Mouse (Mus musculus) small intestine, adult 2 months (tissue): ENCODE data around the gene Sh3pxd2a.

Source experiments
- CTCF ChIP-seq: fragments of 200-500 bp; IDR thresholded peaks from 2 replicates; pipeline ENCODE4 v1.5.1; 2012; ENCODE audit warnings: low read depth, mild to moderate bottlenecking, control low read depth, inconsistent platforms, low read length, moderate library complexity, mixed read lengths; ENCODE audit not compliant: insufficient replicate concordance, insufficient read length; ENCODE audit errors: extremely low read depth
- POLR2A ChIP-seq: fragments of 200-500 bp; IDR thresholded peaks from 2 replicates; pipeline ENCODE4 v1.6.1; 2012; ENCODE audit warnings: low read depth, mild to moderate bottlenecking, control low read depth, inconsistent platforms, low read length, moderate library complexity

DNA sequence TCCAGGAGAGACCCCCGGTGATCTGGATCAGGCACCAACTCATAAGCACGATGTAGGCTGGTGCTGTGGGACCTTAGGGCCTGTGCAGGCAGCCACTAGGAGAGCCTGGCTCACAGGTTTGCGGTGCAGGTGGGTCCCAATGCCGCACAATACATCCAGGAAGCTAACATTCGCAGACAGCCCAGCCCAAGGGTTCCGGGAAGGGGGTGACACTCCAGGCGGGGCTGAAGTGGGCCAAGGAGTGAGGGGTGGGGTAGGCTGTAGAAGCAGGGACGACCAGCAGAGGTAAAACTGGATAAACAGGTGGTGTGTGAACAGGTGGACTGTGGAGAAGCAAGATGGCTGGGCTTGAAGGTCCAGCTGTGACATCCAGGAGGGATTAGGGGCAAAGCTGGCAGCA, 115.2 kb downstream of the Sh3pxd2a start:
- TF ChIP-seq CTCF (no peak), POLR2A (no peak)
